Mouse (Mus musculus) adipocyte (in vitro differentiated cells): ENCODE measurements around the gene Ptma.
"Not testable (repeated sequence)": the region's sequence is repeated elsewhere in the genome, so short reads cannot be mapped to it uniquely, and the experiment has no call there.

Experiments used
- DNase-seq: peaks from one replicate; pipeline ENCODE4 v3.0.0-alpha.2; 2016; ENCODE audit warnings: low spot score

The Ptma gene

DNA sequence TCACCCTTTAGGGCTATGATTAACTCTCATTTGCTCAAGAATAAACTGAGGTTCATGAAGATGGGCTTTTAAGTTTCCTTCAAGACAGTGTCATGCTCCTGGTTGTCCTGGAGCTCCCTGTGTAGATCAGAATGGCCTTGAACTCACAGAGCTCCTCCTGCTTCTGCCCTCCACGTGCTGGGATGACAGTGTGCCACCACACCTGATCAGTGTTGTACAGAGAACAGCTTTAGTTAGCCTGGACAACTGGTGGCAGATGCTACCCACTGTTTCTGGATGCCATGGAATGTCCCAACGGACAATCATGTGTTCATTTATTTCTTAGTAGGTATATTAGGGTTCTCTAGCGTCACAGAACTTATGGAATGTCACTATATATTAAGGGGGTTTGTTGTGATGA lies 9.4 kb upstream of the Ptma start:
- DNase-seq, result no peak

DNA sequence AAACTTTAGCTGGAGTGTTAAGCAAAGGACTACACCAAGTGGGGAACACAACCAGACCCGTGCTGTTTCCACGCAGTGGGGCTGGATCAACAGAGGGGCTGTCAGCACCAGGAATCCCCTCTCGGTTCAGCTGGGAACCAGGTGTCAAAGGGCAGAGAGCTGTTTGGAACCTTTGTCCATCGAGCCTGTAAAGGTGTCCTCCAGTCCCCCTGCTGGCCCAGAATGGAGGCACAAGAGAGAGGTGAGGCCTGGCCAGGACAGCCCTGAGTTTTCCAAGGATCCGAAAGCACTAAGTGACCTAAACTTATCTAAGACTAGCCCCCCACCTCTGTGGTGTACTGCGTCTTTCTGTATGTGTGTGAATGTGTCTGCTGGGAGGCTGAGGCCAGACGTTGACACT lies 6.2 kb upstream of the Ptma start:
- no peak for DNase-seq

- DNase-seq, result peak; percentile 90
Measured at GRCm38 (mm10) chr1:86522286-86522871, 4.1 kb upstream of the Ptma start.

DNA sequence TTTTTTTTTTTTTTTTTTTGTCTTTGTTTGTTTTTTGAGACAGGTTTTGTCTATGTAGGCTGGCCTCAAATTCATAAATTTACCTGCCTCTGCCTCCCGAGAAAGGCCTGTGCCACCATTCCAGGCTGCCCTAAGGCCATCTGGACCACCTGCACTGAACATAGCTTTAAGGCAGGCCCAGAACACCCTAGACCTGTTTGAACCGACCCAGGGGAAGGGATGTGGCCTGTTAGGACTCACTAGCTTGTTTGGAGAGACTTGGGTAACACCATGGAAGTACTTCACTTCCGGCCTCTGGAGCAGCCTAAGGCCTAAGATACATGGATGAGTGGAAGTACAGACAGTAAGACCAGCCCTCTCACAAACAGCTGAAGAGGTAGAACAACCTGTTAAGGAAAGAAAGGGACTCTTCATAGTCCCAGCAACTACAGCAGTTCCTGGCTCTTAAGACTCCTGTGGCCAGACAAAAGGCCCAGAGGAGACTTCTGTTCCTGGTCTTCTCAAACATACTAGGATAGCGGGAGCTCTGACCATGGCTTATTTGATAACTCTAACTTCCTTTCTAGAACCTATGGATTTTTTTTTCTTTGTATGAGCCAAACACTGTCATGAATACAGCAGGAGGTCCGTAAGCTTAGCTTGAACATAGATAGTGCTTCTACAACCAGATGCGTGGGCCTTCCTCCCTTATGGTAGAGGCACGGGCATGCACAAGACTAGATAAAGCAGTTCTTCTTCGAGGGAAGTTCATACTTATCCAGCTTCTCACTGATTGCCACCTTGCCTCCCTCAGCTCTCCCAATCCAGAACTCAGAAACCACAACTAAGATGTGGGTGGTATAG lies 2.5 kb upstream of the Ptma start:
- DNase-seq, result no peak

DNA sequence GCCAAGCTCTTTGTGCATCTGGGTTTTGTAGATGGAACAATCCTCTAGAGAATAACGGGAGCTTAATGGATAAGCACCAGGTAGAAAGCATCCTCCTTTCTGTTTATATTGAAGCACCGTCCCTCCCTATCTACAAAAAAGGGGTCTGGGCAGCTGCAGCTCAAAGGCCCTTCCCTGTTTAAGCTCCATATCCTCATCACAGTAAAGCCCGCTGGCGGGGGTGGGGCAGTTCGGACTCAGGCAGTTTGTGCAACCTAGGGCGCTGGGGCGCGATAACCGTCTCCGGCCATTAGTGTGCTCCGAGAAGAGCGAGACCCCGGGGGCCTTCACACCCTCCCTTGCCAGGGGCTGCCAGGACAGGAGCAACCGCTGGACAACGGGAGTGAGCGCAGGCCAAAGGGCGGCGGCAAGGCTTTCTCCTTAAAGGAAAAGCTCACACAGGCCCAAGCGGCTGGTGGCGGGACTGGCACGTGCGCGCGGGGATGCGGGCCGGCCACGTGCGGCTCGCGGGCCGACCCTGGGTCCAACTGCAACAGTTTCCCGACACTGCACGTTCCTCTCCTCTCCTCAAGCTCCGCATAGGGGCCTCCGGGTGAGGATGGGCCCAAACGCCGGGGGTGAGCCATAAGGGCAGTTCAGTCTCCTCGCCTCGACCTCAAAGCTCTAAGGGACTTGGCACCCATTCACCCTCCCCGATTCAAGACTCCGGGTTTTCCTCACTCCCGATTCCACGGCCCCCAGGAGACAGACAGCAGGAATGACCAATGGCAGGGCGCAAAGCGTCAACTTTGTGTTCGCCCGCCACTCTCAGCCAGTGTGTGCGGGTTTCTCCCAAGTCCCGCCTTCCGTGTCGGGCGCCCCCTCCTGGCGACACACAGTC lies 1.7 kb upstream of the Ptma start:
- DNase-seq, result peak; percentile 99

DNA sequence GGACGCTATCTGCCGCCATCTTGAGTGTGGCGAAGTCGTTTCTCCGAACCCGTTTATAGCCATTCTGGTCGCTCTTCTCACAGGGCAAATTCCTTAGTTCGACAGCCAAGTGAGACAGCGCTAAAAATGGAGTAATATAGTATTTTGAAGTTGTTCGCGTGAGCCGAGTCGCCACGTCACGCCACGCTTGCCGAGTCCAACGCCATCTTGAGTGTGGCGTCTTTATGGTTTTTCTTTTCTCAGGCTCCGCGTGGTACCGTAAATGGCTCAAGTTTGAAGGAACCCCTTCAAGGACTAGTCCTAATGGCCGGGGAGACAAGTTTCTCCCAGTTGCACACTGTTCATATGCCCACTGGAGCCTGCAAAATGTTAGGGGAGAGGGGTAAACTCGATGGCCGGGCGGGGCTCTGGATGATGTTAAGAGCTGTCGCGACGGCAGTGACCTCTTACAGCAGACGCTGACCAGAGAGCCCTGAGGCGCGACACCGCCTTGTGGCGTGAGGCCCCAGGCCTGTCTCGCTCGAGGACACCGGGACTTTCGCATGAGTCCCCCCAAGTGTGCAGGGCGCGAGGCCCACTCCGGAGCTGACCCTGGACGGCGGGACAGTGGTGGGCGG lies 919 bp upstream of the Ptma start:
- DNase-seq, result no peak

DNA sequence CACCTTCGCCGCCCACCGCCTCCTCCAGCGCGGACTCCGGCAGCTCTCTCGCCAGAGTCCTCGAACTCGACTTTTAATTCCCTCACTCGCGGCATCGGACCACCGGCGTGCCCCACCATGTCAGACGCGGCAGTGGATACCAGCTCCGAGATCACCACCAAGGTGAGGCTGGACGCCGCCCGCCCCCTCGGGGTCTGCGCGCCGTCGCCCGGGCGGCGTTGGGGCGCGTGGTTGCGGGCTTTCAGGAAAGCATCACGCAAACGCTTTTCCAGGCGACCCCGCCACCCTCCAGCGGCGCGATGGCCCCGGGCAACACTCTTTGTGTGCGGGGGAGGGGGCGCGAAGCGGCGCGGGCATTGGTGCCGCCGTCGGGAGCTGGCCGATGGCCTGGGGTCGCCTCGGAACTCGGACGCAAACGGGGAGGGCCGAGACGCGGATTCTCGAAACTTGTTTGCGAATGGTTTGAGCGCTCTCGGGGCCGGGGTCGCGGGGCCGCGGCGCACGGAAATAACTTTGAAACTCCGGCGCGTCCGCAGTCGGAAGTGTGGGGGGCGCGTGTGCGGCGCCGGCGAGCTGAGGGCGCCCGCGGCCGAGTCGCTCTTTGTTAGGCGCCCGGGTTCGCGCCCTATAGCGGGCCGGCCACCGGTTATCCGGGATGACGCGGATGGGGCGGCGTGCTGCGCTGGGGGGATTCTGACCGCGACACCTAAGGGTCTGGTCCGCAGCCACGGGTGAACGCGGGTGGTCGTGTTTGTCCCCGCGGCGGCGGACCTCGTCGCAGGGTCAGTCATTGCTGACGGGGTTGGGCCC lies 468 bp downstream of the Ptma start:
- DNase-seq, result no peak

GRCm38 (mm10) chr1:86527599-86528486 lies 1.3 kb downstream of the Ptma start:
- peak; percentile 86 for DNase-seq

GRCm38 (mm10) chr1:86528571-86529180 lies 2.1 kb downstream of the Ptma start:
- DNase-seq, result peak; percentile 63

GRCm38 (mm10) chr1:86529590-86529989 lies 3.1 kb downstream of the Ptma start:
- no peak for DNase-seq

- DNase-seq, result no peak
Measured at GRCm38 (mm10) chr1:86530871-86531546, 4.5 kb downstream of the Ptma start.

DNA sequence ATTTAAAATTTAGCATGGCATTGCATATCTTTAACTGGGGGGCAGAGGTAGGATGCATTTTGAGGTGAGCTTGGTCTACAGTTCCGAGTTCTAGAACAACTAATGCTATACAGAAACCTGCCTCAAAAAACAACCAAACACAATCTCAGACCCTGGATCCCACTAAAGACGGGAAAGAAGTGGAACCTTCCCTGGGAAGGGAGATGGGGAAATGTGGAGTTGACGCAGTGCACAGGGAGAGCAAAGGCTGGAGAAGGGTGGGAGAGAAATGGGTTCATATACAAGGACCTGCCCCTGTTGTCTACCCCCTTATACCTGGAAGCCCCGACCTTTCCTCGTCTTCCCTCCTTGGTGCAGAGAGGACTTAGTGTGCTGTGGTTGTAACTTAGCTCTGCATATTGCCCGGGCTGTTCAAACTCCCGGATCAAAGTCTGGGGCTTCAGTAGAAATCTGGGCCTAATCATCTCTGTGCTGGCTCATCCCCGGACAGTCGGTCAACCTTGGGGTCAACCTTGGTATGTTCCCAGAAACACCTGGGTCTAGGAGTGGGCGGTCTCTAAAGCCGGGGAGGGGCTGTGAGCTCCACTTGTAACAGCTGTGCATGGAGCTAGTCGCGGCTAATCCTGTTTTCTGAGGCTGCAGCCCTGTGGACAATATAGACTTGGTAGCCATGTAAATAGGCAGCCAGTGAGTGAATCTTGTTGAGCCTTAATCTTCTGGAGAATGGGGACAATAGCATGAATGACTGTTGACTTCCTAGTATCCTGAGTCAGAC lies 5.2 kb downstream of the Ptma start:
- no peak for DNase-seq

- peak; percentile 98 for DNase-seq
Measured at GRCm38 (mm10) chr1:86532362-86533051, 6.0 kb downstream of the Ptma start.

GRCm38 (mm10) chr1:86533411-86534130 lies 7.0 kb downstream of the Ptma start:
- DNase-seq, result no peak

DNA sequence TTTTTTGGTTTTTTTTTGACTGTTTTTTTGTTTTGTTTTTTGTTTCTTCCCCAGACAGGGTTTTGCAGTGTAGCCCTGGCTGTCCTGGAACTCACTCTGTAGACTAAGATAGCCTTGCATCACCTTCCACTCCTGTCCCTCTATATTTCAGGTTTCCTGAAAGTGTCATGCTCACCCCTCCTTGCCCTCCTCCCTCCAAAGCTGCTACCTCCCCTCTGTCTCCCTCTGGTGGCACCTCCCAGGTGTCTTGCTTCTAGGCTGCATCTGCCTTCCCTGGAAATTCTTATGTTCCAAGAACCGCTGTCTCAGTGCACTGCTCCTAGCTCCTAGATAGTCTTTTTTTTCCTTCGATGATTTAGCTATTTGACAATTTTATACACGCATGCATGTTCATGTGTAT lies 11.9 kb downstream of the Ptma start:
- DNase-seq, result no peak

DNA sequence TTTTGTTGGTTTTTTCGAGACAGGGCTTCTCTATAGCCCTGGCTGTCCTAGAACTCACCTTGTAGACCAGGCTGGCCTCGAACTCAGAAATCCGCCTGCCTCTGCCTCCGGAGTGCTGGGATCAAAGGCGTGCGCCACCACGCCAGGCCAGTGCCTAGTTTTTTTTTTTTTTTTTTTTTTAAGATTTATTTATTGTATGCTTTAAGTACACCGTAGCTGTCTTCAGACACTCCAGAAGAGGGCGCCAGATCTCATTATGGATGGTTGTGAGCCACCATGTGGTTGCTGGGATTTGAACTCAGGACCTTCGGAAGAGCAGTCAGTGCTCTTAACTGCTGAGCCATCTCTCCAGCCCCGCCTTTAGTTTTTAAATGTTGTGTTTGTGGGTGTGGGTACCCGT lies 13.1 kb downstream of the Ptma start:
- DNase-seq, result not testable (repeated sequence)

DNA sequence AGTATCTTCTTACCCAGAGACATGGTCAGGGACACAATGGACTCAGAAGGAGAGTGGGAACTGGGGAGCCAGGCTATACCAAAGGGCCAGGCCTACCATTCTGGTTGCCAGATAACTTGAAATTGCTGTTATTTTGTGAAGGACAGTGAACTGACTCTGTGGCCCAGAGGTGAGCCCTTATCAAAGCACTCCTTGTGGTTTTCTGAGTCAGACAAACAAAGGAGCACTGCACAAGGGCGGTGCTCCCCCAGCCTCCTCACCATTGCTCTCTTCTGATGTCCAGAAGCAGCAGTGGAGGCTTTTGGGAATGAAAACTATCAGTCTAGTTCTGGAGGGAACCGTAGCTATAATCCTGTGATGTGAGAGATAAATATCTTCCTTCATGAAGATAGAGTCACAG lies 16.1 kb downstream of the Ptma start:
- no peak for DNase-seq
